Mouse (Mus musculus) lung, adult 2 months (tissue): ENCODE measurements at regions not wholly inside any gene's neighbourhood (a gene's known extent, or its start where the extent isn't known, plus 50 kb on each side); places are given as distances from the start of the nearest gene placed in this dataset.

Source experiments
- CTCF ChIP-seq: fragments of 200-500 bp; IDR thresholded peaks from 2 replicates; pipeline ENCODE4 v1.5.1; 2011; ENCODE audit warnings: mild to moderate bottlenecking, low read length, control low read depth; ENCODE audit not compliant: insufficient read depth
- POLR2A ChIP-seq: fragments of 200-500 bp; IDR thresholded peaks from 2 replicates; pipeline ENCODE4 v1.6.1; 2011; ENCODE audit warnings: low read depth, mild to moderate bottlenecking, control low read depth, low read length, borderline replicate concordance; ENCODE audit errors: extremely low read depth

DNA sequence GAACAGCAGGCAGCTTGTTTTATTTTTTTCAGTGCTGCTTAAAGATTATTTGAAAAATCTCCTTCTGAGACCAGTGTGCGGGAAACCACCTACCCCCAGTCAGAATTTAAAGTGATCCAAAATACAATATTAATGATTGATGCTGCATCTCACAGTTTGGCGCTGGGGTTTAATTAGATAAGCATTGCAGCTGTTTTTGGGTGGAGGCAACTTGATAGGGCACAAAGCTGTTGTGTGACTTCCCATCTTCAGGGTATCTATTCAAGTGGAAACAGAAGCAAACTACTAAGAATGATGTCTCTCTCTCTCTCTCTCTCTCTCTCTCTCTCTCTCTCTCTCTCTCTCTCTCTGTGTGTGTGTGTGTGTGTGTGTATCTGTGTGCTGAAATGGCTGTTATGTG lies 219.0 kb upstream of the Tmtc4 start:
- no peak for TF ChIP-seq POLR2A
- TF ChIP-seq CTCF, result no peak
